Mouse (Mus musculus) layer of hippocampus, adult 18-20 months (tissue): ENCODE measurements at regions not wholly inside any gene's neighbourhood (a gene's known extent, or its start where the extent isn't known, plus 50 kb on each side); places are given as distances from the start of the nearest gene placed in this dataset.

Experiments
- DNase-seq, 2 experiments: peaks; one replicate each; pipeline ENCODE4 v3.0.0; 2022; ENCODE audit warnings: low spot score in 2 of 2

DNA sequence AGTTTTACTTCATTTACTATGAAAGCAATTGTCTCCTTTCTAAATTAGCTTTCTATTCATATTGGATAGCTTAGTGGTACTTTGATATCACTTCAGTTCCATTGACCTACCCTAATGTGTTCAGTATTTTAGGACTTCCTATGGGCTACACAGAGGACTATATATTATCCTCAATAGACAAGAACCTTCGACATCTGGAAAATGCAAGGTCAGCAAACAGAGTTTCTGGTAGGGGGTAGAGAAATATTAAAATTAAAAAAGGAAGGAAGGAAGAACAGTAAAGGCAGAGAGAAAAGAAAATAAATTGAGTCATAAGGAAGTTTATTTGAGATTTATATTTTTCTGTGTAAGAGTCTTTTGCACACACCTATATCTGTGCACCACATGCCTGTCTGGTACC is 107.4 kb upstream of the Insig1 start:
- no peak for DNase-seq

DNA sequence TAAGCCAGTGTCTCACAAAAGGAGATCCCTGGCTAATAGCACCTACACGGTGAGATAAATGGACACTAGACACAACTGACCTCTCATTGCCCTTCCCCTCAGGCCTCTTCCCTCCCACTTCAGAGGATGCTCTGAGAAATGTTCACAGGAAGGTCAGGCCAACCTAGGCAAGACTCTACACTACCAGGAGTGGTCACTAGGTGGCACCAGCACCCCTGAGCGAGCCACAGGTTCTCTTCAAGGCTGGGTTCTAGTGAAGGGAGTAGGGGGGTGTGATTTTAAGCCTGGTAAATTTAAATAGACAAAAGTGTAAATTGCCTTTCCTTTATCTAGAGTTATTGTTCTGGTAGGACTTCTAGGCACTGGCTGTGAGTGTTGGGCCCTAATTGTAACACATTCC is 76.0 kb upstream of the Insig1 start:
- peak; percentile 29 to 84 for DNase-seq

DNA sequence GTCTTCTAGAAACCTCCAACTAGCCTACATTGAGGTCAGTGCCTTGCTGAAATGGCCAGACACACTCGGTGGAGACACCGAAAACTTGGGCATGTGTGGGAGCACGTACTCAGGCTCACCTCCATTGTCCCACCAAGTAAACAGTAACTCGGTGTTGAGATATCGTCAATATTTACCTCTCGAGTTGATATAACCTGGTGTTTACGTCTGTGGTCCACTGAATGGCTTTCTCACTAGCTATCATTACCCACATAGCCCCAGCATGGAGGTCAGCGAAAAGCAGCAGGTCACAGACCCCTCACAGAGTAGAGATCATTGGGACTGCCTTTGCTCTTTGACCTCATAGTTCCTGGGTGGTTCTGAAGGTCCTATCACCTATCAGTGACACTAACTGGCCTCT is 73.4 kb upstream of the Insig1 start:
- DNase-seq, result no peak

DNA sequence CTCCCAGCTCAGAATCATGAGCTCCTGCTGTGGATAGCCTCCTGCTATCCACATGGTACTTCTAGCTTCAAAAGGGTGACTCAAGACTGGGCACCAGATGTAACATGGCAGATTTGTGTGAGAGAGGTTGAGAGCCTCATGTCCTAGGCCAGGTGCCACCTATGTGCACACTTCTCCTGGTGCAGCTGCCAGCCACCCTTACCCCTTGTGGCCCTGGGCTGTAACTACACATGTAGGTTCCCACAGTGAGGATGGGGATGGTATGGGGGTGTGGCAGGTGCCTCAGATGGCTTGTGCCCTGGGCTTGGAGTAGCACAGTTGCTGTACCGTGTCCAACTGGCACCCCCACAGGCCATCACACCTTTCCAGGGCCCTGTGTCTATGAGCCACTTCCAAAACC is 68.2 kb upstream of the Insig1 start:
- no peak for DNase-seq

DNA sequence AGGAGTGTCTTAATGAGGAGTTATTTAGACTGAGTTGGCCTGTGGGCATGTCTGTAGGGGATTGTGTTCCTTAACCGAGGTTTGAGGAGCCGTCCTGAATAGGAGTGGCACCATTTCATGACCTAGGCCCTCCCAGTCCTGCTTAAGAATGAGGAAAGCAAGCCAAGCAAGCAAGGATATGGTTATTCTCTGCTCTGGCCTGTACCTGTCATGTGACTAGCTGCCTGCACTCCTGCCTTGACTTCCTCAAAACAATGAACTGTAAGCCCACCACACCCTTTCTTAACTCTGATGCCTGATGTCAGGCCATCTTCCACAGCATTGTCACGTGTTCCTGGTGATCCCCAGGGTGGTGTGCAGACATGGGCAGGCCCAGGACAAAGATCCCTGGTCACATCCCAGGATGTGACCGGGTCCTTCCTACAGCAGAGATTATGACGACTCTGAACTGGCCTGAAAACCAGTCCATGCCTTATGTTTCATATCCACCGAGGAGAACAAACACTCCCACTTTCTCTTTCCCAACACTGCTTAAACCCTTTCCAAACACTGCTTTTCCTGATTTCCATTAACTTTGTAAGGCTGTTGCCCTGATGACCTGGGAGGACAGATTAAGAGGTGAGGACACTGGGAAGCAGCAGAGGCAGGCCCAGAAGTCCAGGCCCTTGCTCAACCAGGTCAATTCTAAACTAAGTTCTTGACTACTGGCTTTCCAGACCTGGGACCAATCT is 67.2 kb upstream of the Insig1 start:
- DNase-seq, result no peak

DNA sequence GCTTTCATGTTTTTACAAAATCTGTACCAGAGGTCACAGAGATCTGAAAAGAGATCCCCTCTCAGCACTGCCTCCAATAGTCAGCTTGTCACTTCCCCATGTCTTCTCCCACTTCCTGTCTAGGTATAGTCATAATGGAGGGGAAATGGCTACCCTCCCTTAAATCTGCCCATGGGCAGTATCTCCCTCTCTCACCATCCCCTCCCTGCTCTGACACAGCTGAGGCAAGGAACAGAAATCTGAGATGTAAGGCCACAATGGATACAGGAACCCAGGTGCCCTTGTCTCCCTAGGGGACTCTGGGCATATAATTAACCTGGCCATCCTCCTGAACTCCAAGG is 66.7 kb upstream of the Insig1 start:
- DNase-seq, result no peak

DNA sequence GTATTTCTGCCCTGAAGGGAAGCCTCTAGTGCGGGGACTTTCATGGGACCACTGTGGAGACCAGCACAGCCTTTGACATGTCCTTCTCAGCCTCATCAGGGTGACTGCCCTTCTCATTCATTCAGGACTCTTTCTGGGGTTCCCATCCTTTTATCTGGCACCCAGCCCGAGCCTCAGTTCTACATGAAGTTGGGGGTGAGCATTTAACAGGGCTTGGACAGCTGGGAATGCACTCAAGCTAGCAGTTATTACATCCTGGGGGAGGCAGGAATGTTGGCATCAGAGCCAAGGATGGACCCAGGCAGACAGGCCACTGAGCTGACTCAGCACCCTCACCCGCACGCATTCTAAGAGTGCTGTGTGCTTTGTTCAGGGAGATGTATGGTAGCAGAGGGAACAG is 61.8 kb upstream of the Insig1 start:
- no peak for DNase-seq

DNA sequence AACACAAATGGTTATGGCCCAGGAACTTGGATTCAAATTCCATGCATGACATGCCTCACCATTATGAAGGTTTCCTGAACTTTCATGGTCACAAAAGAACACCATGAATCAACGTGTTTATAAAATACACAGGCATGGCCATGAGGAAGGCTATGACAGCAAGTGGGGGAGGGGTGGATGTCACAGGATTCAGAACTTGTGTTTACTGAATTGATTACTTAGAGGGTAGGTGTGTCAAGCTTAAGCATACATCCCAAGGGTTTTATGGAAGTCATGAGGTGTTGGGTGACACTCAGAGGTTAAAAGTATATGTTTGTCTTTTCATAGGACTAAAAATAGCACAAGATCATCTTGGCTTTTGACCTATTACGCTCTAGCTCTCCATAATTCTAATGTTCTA is 61.3 kb upstream of the Insig1 start:
- no peak for DNase-seq

DNA sequence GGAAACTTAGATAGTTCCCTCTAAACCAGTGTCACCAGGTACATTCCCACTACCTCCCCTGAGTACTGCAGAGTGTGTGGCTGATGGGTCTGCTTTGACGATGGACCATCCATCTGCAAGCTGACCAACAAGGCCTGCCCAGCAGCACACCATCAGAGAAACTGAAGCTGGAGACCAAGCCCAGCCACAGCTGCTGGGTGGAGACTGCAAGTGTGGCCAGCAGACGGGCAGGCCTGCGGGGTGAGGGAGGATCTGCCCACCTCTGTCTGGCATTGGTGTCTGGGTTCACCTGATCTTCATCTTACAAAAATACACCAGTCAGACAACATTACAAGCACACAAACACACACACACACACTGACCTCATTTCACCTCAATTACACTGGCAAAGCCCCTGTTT is 60.6 kb upstream of the Insig1 start:
- DNase-seq, result no peak

DNA sequence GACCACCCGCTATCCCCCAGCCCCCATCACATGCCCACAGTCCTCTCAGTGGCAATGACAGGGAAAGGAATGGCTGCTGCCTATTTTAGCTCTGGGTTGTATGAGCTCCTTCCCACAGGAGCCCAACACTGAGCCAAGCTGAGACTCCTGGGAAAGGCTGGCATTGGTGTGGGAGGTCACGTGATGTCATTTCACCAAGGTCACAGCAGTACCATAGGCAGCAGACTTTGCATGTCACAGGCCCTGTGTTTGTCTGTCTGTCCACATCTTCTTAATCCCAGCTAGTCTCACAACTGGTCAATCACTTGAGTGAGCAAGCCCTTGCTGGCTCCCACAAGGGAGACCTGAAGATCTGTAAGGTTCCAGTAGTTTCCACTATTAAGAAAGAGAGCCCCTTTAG is 58.7 kb upstream of the Insig1 start:
- DNase-seq, result no peak

DNA sequence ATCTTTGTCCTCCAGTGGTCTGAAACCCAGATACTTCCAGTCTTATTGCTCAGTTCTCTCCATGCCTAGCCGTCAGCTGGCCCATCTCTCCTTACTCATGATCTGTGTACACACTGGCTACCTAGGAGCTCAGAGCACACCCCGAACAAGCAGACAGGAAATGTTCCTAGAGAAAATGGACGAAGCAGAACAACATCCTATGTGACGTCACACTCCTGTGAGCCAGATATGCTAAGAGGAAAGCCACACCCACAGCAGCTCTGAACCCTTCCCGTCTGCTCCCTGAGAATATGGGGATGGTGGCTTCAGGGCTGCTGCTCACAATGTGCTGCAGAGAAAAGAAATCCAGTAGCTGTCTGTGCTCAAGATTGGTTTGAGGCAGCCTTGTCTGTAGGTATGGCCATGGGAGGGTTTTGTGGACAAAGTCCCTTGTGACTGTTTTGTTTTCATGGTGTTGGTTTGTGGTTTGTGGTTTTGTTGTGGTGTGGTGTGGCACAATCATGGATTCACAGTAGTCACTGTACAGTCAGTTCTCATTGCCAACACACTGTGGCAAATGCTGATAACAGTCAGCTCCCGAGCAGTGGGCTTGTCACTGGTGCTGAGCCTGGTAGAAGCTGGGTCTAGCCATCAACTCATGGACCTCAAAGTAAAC is 57.4 kb upstream of the Insig1 start:
- no peak for DNase-seq

DNA sequence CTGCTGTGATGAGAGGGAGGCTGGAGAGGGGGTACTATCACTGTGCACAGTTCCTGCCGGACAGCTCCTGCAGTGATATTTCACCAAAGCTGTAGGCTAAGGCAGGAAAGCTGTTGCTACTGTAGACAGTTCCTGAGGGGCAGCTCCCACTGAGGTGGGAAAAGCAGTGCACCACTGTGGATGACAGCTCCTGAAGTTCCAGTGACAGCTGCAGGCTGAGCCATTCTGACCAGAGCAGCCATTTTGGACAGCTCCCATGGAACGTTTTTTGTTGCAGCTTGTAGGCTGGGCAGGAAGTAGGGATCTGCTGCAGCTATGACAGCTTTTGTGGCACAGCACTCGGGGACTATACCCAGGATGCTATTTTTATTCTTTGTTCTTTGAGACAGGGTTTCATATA is 51.3 kb upstream of the Insig1 start:
- no peak for DNase-seq
